Mouse (Mus musculus): Measurements from ENCODE around the gene Kcnj12. TPM values are rescaled to one million over a fixed set of nuclear protein-coding genes. Genes with fewer than 3 reads are reported as not detected.

The Kcnj12 gene
- polyA plus RNA-seq, 1 experiment, result 7.3 TPM

- DNase-seq (ENCODE audit: low read depth), result no peak
- TF ChIP-seq POLR2A (IDR thresholded peaks at IDR 0.05; ENCODE audit: borderline replicate concordance, extremely low read depth, insufficient read depth, insufficient read length, poor library complexity, severe bottlenecking), result no peak
- TF ChIP-seq CTCF (IDR thresholded peaks at IDR 0.05; ENCODE audit: borderline replicate concordance, extremely low read depth, insufficient read depth, insufficient read length), result no peak
These were observed 93.9 kb downstream of the Kcnj12 start for GRCm38 (mm10) chr11:61116226-61116625.

GRCm38 (mm10) chr11:61119996-61120583 is 97.7 kb downstream of the Kcnj12 start:
- no peak for DNase-seq (ENCODE audit: low read depth)
- TF ChIP-seq POLR2A (IDR thresholded peaks at IDR 0.05; ENCODE audit: borderline replicate concordance, extremely low read depth, insufficient read depth, insufficient read length, poor library complexity, severe bottlenecking) (no peak), CTCF (IDR thresholded peaks at IDR 0.05; ENCODE audit: borderline replicate concordance, extremely low read depth, insufficient read depth, insufficient read length) (no peak)

Other genes starting within 250 kb of the Kcnj12 start
- gene Top3a, start 245.2 kb upstream of the Kcnj12 start, polyA plus RNA-seq (2012; rRNA removed), result 10.2 TPM in 2 replicates
- 9.9 and 13.0 TPM in 2 replicates for gene Smcr8, start 245.0 kb upstream of the Kcnj12 start, polyA plus RNA-seq (2012; rRNA removed)
- 6.5 and 13.4 TPM in 2 replicates for gene Shmt1, start 210.8 kb upstream of the Kcnj12 start, polyA plus RNA-seq (2012; rRNA removed)
- gene Dhrs7b, start 191.9 kb upstream of the Kcnj12 start, polyA plus RNA-seq (2012; rRNA removed), result 15.5 and 16.2 TPM in 2 replicates
- gene Tmem11, start 143.3 kb upstream of the Kcnj12 start, polyA plus RNA-seq (2012; rRNA removed), result 58.8 and 80.1 TPM in 2 replicates
- gene Natd1, start 107.8 kb upstream of the Kcnj12 start, polyA plus RNA-seq (2012; rRNA removed), result 51.5 and 54.6 TPM in 2 replicates
- gene Map2k3, start 90.5 kb upstream of the Kcnj12 start, polyA plus RNA-seq (2012; rRNA removed), result 14.7 and 17.3 TPM in 2 replicates
- 1.3 and 1.6 TPM in 2 replicates for gene Tnfrsf13b, start 104.2 kb downstream of the Kcnj12 start, polyA plus RNA-seq (2012; rRNA removed)
- 318 and 370 TPM in 2 replicates for gene Usp22, start 152.5 kb downstream of the Kcnj12 start, polyA plus RNA-seq (2012; rRNA removed)
- gene Aldh3a1, start 185.0 kb downstream of the Kcnj12 start, polyA plus RNA-seq (2012; rRNA removed), result 0.08 TPM in 1 of 2 replicates, not detected in the other
- 29.0 and 29.4 TPM in 2 replicates for gene Aldh3a2, start 244.9 kb downstream of the Kcnj12 start, polyA plus RNA-seq (2012; rRNA removed)

Data from brain, embryonic 14.5 days (tissue).